Mouse (Mus musculus) brain, embryonic 14.5 days (tissue): ENCODE results near the gene S100a16.

Source experiments
- CTCF ChIP-seq: fragments of 200-500 bp; IDR thresholded peaks from 2 replicates; pipeline ENCODE4 v1.5.1; 2012; ENCODE audit warnings: inconsistent platforms, mild to moderate bottlenecking, moderate library complexity, borderline replicate concordance; ENCODE audit not compliant: insufficient read depth, insufficient read length; ENCODE audit errors: extremely low read depth
- POLR2A ChIP-seq: fragments of 200-500 bp; IDR thresholded peaks from 2 replicates; pipeline ENCODE4 v1.6.1; 2012; ENCODE audit warnings: mild to moderate bottlenecking, inconsistent platforms, borderline replicate concordance; ENCODE audit not compliant: poor library complexity, insufficient read depth, insufficient read length, severe bottlenecking; ENCODE audit errors: extremely low read depth

GRCm38 (mm10) chr3:90537905-90538296 lies 847 bp downstream of the S100a16 start:
- TF ChIP-seq CTCF, result no peak
- no peak for TF ChIP-seq POLR2A
